Mouse (Mus musculus) lung, postnatal 10 days (tissue): ENCODE data around the gene Srpr.

Experiments
- DNase-seq: peaks from one replicate; pipeline ENCODE4 v3.0.0; 2021

Srpr gene

GRCm38 (mm10) chr9:35264509-35264908 lies 64.5 kb downstream of the Srpr start:
- no peak for DNase-seq

GRCm38 (mm10) chr9:35267146-35267975 lies 67.4 kb downstream of the Srpr start, which contains the start of the genes Fam118b and Rpusd4:
TSS of gene Fam118b (minus strand) at chr9:35267805.
TSS of gene Rpusd4 (plus strand) at chr9:35267865.
- DNase-seq: peak; percentile 94

- no peak for DNase-seq
Measured at GRCm38 (mm10) chr9:35267976-35268715, 68.2 kb downstream of the Srpr start.

GRCm38 (mm10) chr9:35277855-35278365 lies 77.9 kb downstream of the Srpr start:
- no peak for DNase-seq

GRCm38 (mm10) chr9:35278451-35278850 lies 78.5 kb downstream of the Srpr start:
- no peak for DNase-seq

- DNase-seq: peak; percentile 70
Measured at GRCm38 (mm10) chr9:35282006-35282850, 82.3 kb downstream of the Srpr start.

GRCm38 (mm10) chr9:35282851-35283200 lies 82.9 kb downstream of the Srpr start:
- no peak for DNase-seq

GRCm38 (mm10) chr9:35283415-35284069 lies 83.6 kb downstream of the Srpr start:
- DNase-seq: no peak

- DNase-seq: no peak
Measured at GRCm38 (mm10) chr9:35284351-35284750, 84.4 kb downstream of the Srpr start.

- DNase-seq: no peak
Measured at GRCm38 (mm10) chr9:35286351-35286750, 86.4 kb downstream of the Srpr start.

- DNase-seq: no peak
Measured at GRCm38 (mm10) chr9:35289992-35290391, 90.0 kb downstream of the Srpr start.

GRCm38 (mm10) chr9:35290417-35290816 lies 90.4 kb downstream of the Srpr start:
- no peak for DNase-seq

- no peak for DNase-seq
Measured at GRCm38 (mm10) chr9:35290916-35291315, 90.9 kb downstream of the Srpr start.

GRCm38 (mm10) chr9:35293465-35293864 lies 93.5 kb downstream of the Srpr start:
- DNase-seq: no peak
